Mouse (Mus musculus): ENCODE results near the gene Znhit1. TPM values are rescaled to one million over a fixed set of nuclear protein-coding genes. Genes with fewer than 3 reads are reported as not detected.
A peak's percentile ranks its signal among the peaks of the same experiment; 100 is the strongest.

Znhit1 gene
- 40.7 and 52.3 TPM in 2 replicates for total RNA-seq (2015; ENCODE audit: low replicate concordance)
- 5.4 and 20.0 TPM in 2 replicates for total RNA-seq (2017; ENCODE audit: low replicate concordance)

GRCm38 (mm10) chr5:136987934-136988271 lies at the start of gene Znhit1:
Znhit1 (minus strand) TSS chr5:136988021.
- no peak for ATAC-seq (replicated peaks; ENCODE audit: low FRiP score, poor library complexity, severe bottlenecking)

- no peak for ATAC-seq (replicated peaks; ENCODE audit: low FRiP score, poor library complexity, severe bottlenecking)
Measured at GRCm38 (mm10) chr5:137036211-137036610, 48.4 kb upstream of the Znhit1 start.

DNA sequence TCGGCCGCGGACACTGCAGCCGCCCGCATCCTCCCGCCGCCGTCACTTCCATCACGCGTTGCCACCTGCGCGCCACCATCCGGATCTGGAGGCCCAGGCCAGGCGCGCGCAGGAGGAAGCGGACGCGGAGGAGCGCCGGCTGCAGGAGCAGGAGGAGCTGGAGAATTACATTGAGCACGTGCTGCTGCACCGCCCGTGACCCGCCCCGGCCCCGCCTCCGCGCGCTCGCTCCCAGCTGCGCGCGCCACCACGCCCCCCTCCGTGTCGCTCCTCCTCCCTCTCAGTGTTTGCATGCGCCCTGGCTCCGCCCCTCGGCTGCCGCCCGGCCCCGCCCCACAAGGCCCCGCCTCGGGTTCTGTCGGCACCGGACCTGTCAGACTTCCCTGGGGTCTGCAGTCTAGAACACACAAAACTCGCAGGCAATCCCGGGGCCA lies 44.8 kb upstream of the Znhit1 start:
- ATAC-seq (replicated peaks; ENCODE audit: low FRiP score, poor library complexity, severe bottlenecking) = peak; percentile 85

DNA sequence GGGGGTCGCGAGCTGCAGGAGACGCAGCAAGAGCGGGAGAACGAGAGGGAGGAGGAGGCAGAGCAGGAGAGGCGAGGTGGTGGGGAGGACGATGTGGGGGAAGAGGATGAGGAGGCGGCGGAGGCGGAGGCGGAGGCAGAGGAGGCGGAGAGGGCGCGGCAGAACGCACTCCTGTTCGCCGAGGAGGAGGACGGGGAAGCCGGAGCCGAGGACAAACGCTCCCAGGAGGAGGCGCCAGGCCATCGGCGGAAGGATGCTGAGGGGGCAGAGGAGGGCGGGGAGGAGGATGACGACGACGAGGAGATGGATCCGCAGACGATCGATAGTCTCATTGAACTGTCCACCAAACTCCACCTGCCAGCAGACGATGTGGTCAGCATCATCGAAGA lies 44.2 kb upstream of the Znhit1 start:
- ATAC-seq (replicated peaks; ENCODE audit: low FRiP score, poor library complexity, severe bottlenecking) = no peak

GRCm38 (mm10) chr5:137031076-137032032 lies 43.5 kb upstream of the Znhit1 start:
- ATAC-seq (replicated peaks; ENCODE audit: low FRiP score, poor library complexity, severe bottlenecking) = no peak

GRCm38 (mm10) chr5:137030416-137030810 lies 42.6 kb upstream of the Znhit1 start:
- no peak for ATAC-seq (replicated peaks; ENCODE audit: low FRiP score, poor library complexity, severe bottlenecking)

GRCm38 (mm10) chr5:137029643-137030415 lies 42.0 kb upstream of the Znhit1 start:
- peak; percentile 51 for ATAC-seq (replicated peaks; ENCODE audit: low FRiP score, poor library complexity, severe bottlenecking)

DNA sequence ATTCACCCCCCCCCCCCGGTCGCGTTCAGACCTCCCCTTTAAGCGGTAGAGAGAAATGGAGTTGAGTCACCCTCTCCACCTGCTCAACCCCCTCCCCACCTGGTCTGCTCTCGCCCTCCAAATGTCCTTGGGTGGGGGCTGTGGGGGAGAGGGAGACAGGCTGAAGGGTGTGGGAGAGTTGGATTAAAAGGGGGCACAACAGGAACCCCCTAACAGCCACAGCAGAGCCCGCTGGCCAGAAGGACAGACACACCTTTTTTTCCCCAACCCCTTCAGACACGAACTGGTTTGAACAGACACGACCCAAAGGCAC lies 41.4 kb upstream of the Znhit1 start:
- no peak for ATAC-seq (replicated peaks; ENCODE audit: low FRiP score, poor library complexity, severe bottlenecking)

- ATAC-seq (replicated peaks; ENCODE audit: low FRiP score, poor library complexity, severe bottlenecking) = no peak
Measured at GRCm38 (mm10) chr5:137028561-137029272, 40.9 kb upstream of the Znhit1 start.

- ATAC-seq (replicated peaks; ENCODE audit: low FRiP score, poor library complexity, severe bottlenecking) = no peak
Measured at GRCm38 (mm10) chr5:137026092-137026491, 38.3 kb upstream of the Znhit1 start, which contains the start of gene Vgf. Vgf (plus strand) TSS chr5:137026392.

DNA sequence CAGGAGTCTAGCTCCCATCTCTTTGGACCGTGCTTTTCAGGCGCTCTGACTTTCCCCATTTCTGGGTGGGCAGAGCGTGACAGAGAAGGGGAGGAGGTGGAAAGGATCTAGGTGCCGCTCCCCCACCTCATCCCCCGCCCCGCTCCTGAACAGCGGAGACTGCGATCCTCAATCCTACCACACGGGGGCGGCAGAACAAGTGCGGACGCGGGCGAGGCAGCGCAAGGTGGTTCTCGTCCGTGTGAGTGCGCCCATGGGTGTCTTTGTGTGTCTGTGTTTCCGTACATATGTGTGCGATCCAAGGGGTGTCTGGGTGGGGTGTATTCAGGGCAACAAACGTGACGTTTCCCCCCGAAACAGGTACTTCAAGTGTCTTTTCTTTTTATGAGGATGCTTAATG lies 37.3 kb upstream of the Znhit1 start:
- peak; percentile 82 for ATAC-seq (replicated peaks; ENCODE audit: low FRiP score, poor library complexity, severe bottlenecking)

- ATAC-seq (replicated peaks; ENCODE audit: low FRiP score, poor library complexity, severe bottlenecking) = no peak
Measured at GRCm38 (mm10) chr5:137024318-137024717, 36.5 kb upstream of the Znhit1 start.

DNA sequence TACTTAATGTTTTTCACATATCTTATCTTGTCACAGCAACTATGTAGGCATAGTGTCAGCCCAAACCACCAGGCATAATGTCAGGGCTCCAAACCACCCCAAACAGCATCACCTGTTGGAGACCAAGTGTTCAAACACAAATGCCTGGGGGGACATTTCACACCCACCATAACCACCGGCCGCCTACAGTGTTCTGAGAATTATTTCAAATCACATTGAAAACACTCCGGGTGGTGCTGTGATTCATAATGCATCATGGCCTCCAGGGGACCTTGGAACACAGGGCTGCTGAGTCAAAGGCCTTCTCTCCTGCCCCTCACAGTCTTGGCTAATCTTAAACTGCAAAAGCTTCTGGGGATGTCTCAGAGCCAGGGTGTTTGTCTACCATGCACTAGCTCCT lies 28.1 kb upstream of the Znhit1 start:
- no peak for ATAC-seq (replicated peaks; ENCODE audit: low FRiP score, poor library complexity, severe bottlenecking)

DNA sequence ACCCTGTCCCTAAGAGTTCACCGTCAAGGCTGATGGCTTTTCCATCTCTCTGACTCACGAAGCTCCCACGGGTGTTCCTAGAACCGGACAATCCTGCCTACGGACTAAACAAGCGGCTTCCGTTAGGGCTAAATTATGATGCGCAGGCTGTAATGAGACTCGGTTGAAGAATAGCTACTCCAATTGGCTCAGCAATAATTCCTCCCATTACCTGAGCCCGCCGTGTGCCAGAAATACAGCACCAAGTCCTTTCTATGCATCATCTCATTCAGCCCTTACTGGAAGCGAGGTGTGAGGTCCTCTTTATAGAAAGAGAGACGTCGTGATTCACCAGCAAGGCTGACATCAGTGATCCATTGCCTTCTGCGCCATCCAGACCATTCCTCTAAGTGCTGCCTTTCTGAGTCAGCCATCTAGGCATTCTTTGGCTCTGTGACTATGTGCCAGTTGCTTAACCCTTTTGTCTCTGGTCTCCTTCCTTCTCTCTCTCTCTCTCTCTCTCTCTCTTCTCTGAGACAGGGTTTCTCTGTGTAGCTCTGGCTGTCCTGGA lies 24.7 kb upstream of the Znhit1 start:
- ATAC-seq (replicated peaks; ENCODE audit: low FRiP score, poor library complexity, severe bottlenecking) = no peak

- ATAC-seq (replicated peaks; ENCODE audit: low FRiP score, poor library complexity, severe bottlenecking) = no peak
Measured at GRCm38 (mm10) chr5:137009988-137010387, 22.2 kb upstream of the Znhit1 start.

GRCm38 (mm10) chr5:137007276-137007675 lies 19.5 kb upstream of the Znhit1 start:
- ATAC-seq (replicated peaks; ENCODE audit: low FRiP score, poor library complexity, severe bottlenecking) = no peak

GRCm38 (mm10) chr5:137000612-137001011 lies 12.8 kb upstream of the Znhit1 start:
- no peak for ATAC-seq (replicated peaks; ENCODE audit: low FRiP score, poor library complexity, severe bottlenecking)

DNA sequence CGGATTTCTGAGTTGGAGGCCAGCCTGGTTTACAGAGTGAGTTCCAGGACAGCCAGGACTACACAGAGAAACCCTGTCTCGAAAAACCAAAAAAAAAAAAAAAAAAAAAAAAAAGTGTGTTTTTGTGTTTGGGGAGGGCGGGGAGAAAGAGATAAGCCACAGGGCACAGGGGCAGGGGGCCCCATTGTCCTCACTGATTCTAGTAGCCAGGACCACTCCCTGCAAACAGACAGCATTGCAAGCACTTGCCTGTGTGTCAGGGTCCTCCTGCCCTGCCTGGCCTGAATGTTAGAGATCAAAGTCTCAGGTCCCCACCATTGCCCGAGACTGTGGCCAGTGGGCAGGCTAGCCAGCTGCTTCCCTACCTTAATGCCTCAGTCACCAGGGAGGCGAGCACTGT lies 11.6 kb upstream of the Znhit1 start:
- no peak for ATAC-seq (replicated peaks; ENCODE audit: low FRiP score, poor library complexity, severe bottlenecking)

DNA sequence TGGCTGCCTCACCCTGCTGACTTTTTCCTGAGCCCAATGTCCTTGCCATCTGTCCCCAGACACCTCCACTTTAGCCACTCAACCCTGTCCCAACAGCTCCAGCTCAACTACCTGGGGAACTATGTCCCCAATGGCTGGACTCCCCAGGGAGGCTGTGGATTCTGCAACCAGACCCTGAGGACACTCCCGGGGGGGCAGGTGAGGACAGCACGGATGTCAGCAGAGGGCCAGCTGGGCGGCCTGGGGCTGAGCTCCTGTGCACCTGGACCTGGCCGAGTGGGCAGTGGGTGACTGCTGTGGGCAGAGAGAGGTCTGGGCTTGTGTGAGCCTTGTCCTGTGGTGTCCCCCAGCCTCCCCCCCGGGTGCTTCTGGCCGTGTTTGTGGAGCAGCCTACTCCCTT lies 2.0 kb upstream of the Znhit1 start:
- no peak for ATAC-seq (replicated peaks; ENCODE audit: low FRiP score, poor library complexity, severe bottlenecking)

- no peak for ATAC-seq (replicated peaks; ENCODE audit: low FRiP score, poor library complexity, severe bottlenecking)
Measured at GRCm38 (mm10) chr5:136988420-136988819, 599 bp upstream of the Znhit1 start.

Data from erythroid progenitor cell, adult 5-6 weeks (primary cell).